Mouse (Mus musculus) heart, embryonic 15.5 days (tissue): ENCODE results near the gene Npy4r. TPM values are rescaled to one million over a fixed set of nuclear protein-coding genes. Genes with fewer than 3 reads are reported as not detected.

Experiments
- ATAC-seq: fragments of 200-750 bp; cut with Nextera tagmentation; replicated peaks from 2 replicates; pipeline ENCODE4 v1.8.0; 2017; ENCODE audit warnings: low read depth, moderate TSS enrichment; ENCODE audit not compliant: insufficient number of reproducible peaks, insufficient read depth, low FRiP score
- H3K27ac ChIP-seq: fragments of 300-500 bp; sonication (generic); 2 replicates; pipeline ENCODE4 v1.5.1; 2015; ENCODE audit warnings: mild to moderate bottlenecking, inconsistent platforms
- H3K27me3 ChIP-seq: fragments of 300-500 bp; sonication (generic); 2 replicates; pipeline ENCODE4 v1.6.1; 2015; ENCODE audit warnings: inconsistent platforms
- H3K36me3 ChIP-seq: fragments of 300-500 bp; sonication (generic); 2 replicates; pipeline ENCODE4 v1.6.1; 2015; ENCODE audit warnings: mild to moderate bottlenecking, inconsistent platforms
- H3K4me1 ChIP-seq: fragments of 300-500 bp; sonication (generic); replicated peaks from 2 replicates; pipeline ENCODE4 v1.6.1; 2015; ENCODE audit warnings: inconsistent platforms
- H3K4me2 ChIP-seq: fragments of 300-500 bp; sonication (generic); 2 replicates; pipeline ENCODE4 v1.6.1; 2015; ENCODE audit warnings: inconsistent platforms, mild to moderate bottlenecking, moderate library complexity
- H3K4me3 ChIP-seq: fragments of 300-500 bp; sonication (generic); 2 replicates; pipeline ENCODE4 v1.5.1; 2015; ENCODE audit warnings: mild to moderate bottlenecking, inconsistent platforms
- H3K9ac ChIP-seq: fragments of 300-500 bp; sonication (generic); 2 replicates; pipeline ENCODE4 v1.6.1; 2015; ENCODE audit warnings: mild to moderate bottlenecking, inconsistent platforms
- H3K9me3 ChIP-seq: fragments of 300-500 bp; sonication (generic); replicated peaks from 2 replicates; pipeline ENCODE4 v1.6.1; 2016; ENCODE audit warnings: inconsistent platforms
- WGBS: fragments of 180-500 bp; shearing (Covaris S2); methylation state at CpG from one replicate; pipeline ENCODE4 v1.1.7; 2015; ENCODE audit warnings: mixed read lengths; 5-methylcytosine and 5-hydroxymethylcytosine counted together
- polyA plus RNA-seq: library from polyadenylated mRNA; unstranded; fragments of >200 nt; fragmentation: Nextera tagmentation; extraction: Ambion mirVana; gene quantifications from 2 replicates; pipeline ENCODE4 v1.2.1, GENCODE M21; 2015

Gene Npy4r
- polyA plus RNA-seq, 1 experiment from 2014 or later, result 0.15 TPM

GRCm38 (mm10) chr14:34154601-34155337 is 2.5 kb upstream of the Npy4r start:
- Histone ChIP-seq H3K27me3 (peaks cover 8% of the 10 kb centered on the region), H3K4me3 (no peak overlapping the region), H3K9ac (no peak overlapping the region), H3K4me1 (peaks cover 6% of the 10 kb centered on the region), H3K9me3 (no peaks in the 10 kb centered on the region), H3K36me3 (no peaks in the 10 kb centered on the region), H3K4me2 (no peak overlapping the region), H3K27ac (no peak overlapping the region)
- WGBS, result 48% methylated on average over 9 of the region's 9 CpGs
- 0 out of 2 replicates have a peak, but pooled peaks have one; percentile 51 for ATAC-seq

GRCm38 (mm10) chr14:34142915-34143314 is 9.4 kb downstream of the Npy4r start:
- no peaks in the 10 kb centered on the region for H3K9me3 ChIP-seq
- H3K27ac ChIP-seq, result no peak overlapping the region
- H3K4me3 ChIP-seq, result no peak overlapping the region
- no peak overlapping the region for H3K4me2 ChIP-seq
- no peaks in the 10 kb centered on the region for H3K36me3 ChIP-seq
- no peaks in the 10 kb centered on the region for H3K27me3 ChIP-seq
- no peak for ATAC-seq
- H3K4me1 ChIP-seq, result no peaks in the 10 kb centered on the region
- no peak overlapping the region for H3K9ac ChIP-seq
- 89% methylated on average over 10 of the region's 10 CpGs for WGBS

- no peak overlapping the region for H3K27ac ChIP-seq
- no peaks in the 10 kb centered on the region for H3K9me3 ChIP-seq
- no peak for ATAC-seq
- no peaks in the 10 kb centered on the region for H3K27me3 ChIP-seq
- no peaks in the 10 kb centered on the region for H3K36me3 ChIP-seq
- no peaks in the 10 kb centered on the region for H3K4me1 ChIP-seq
- H3K4me3 ChIP-seq, result no peak overlapping the region
- no peak overlapping the region for H3K4me2 ChIP-seq
- H3K9ac ChIP-seq, result no peak overlapping the region
- WGBS, result 66% methylated on average over 1 of the region's 1 CpGs
Observed at GRCm38 (mm10) chr14:34142316-34142715, 10.0 kb downstream of the Npy4r start.

- ATAC-seq, result no peak
- H3K9me3 ChIP-seq, result no peaks in the 10 kb centered on the region
- no peak overlapping the region for H3K9ac ChIP-seq
- H3K27ac ChIP-seq, result no peak overlapping the region
- no peaks in the 10 kb centered on the region for H3K4me1 ChIP-seq
- H3K4me2 ChIP-seq, result no peak overlapping the region
- H3K36me3 ChIP-seq, result no peaks in the 10 kb centered on the region
- 83% methylated on average over 15 of the region's 15 CpGs for WGBS
- no peak overlapping the region for H3K4me3 ChIP-seq
- no peaks in the 10 kb centered on the region for H3K27me3 ChIP-seq
Observed at GRCm38 (mm10) chr14:34139671-34140664, 12.3 kb downstream of the Npy4r start.

- no peak for ATAC-seq
- H3K9ac ChIP-seq, result no peak overlapping the region
- no peak overlapping the region for H3K4me2 ChIP-seq
- no peaks in the 10 kb centered on the region for H3K27me3 ChIP-seq
- no peaks in the 10 kb centered on the region for H3K9me3 ChIP-seq
- no peaks in the 10 kb centered on the region for H3K4me1 ChIP-seq
- H3K4me3 ChIP-seq, result no peak overlapping the region
- H3K27ac ChIP-seq, result no peak overlapping the region
- no peaks in the 10 kb centered on the region for H3K36me3 ChIP-seq
Observed at GRCm38 (mm10) chr14:34135391-34135790, 16.9 kb downstream of the Npy4r start.

- Histone ChIP-seq H3K4me3 (no peak overlapping the region), H3K36me3 (no peaks in the 10 kb centered on the region), H3K4me2 (no peak overlapping the region), H3K27ac (no peak overlapping the region), H3K4me1 (no peaks in the 10 kb centered on the region), H3K27me3 (no peaks in the 10 kb centered on the region), H3K9me3 (no peaks in the 10 kb centered on the region), H3K9ac (no peak overlapping the region)
- no peak for ATAC-seq
- WGBS, result 60% methylated on average over 6 of the region's 6 CpGs
Observed at GRCm38 (mm10) chr14:34131216-34131615, 21.1 kb downstream of the Npy4r start.

GRCm38 (mm10) chr14:34121691-34122090 is 30.6 kb downstream of the Npy4r start:
- Histone ChIP-seq H3K4me3 (no peak overlapping the region), H3K4me1 (peaks cover 24% of the 10 kb centered on the region), H3K36me3 (no peaks in the 10 kb centered on the region), H3K9ac (no peak overlapping the region), H3K27me3 (no peaks in the 10 kb centered on the region), H3K27ac (no peak overlapping the region), H3K4me2 (no peak overlapping the region), H3K9me3 (no peaks in the 10 kb centered on the region)
- 87% methylated on average over 4 of the region's 4 CpGs for WGBS
- no peak for ATAC-seq

- Histone ChIP-seq H3K27ac (no peak overlapping the region), H3K9ac (no peak overlapping the region), H3K27me3 (no peaks in the 10 kb centered on the region), H3K36me3 (no peaks in the 10 kb centered on the region), H3K4me1 (peaks cover 24% of the 10 kb centered on the region), H3K9me3 (no peaks in the 10 kb centered on the region), H3K4me3 (no peak overlapping the region), H3K4me2 (no peak overlapping the region)
- no peak for ATAC-seq
- 94% methylated on average over 3 of the region's 3 CpGs for WGBS
Observed at GRCm38 (mm10) chr14:34120923-34121351, 31.4 kb downstream of the Npy4r start.

- Histone ChIP-seq H3K27me3 (no peaks in the 10 kb centered on the region), H3K27ac (no peak overlapping the region), H3K36me3 (no peaks in the 10 kb centered on the region), H3K9me3 (no peaks in the 10 kb centered on the region), H3K4me2 (no peak overlapping the region), H3K4me3 (no peak overlapping the region), H3K4me1 (peaks cover 24% of the 10 kb centered on the region), H3K9ac (no peak overlapping the region)
- WGBS, result 64% methylated on average over 12 of the region's 12 CpGs
- no peak; the same call in 1 of the 2 replicates for ATAC-seq
Observed at GRCm38 (mm10) chr14:34120016-34120910, 32.0 kb downstream of the Npy4r start.

- no peak overlapping the region for H3K27ac ChIP-seq
- ATAC-seq, result no peak
- H3K27me3 ChIP-seq, result no peaks in the 10 kb centered on the region
- peaks cover 24% of the 10 kb centered on the region for H3K4me1 ChIP-seq
- WGBS, result 56% methylated on average over 7 of the region's 7 CpGs
- no peaks in the 10 kb centered on the region for H3K36me3 ChIP-seq
- no peak overlapping the region for H3K4me2 ChIP-seq
- H3K9me3 ChIP-seq, result no peaks in the 10 kb centered on the region
- H3K9ac ChIP-seq, result no peak overlapping the region
- no peak overlapping the region for H3K4me3 ChIP-seq
Observed at GRCm38 (mm10) chr14:34119046-34119723, 33.1 kb downstream of the Npy4r start.
